Comparison of ENCODE assay signal across 10 mouse cellular contexts in the genomic region with DNA sequence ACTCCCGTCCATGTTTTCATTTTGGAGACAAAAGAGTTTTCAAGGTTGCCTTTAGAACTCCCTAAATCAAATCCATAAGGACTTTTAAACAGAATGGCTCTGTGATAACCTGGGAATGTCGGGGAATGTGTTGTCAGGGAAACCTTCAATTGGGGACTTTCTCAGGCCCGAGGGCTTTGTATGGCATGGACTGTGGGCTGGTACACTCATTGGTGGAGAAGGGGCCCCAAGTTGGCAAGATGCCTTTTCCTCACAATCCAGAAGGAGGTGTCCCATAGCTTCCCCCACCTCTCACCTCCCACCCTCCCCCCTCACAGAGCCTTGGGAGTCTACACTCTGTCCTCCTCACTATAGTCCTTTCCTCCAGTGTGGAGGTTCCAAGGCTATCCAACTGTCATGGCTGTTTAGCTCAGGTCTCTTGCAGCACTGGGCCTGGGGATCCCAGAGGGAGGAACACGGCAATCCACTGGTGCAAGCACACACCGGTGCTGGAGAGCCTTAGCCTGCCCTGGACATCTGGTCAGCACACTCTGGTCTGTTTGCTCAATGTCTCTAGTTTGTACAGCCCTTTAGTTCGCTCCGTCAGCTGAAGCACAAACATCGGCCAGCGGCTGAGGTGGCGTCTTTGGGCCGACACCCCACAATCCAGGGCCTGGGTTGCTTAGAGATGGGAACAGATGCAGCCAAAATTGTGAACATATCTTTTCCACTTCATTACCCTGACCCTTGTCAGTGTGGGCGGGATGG. TPM values are rescaled to one million over a fixed set of nuclear protein-coding genes. Genes with fewer than 3 reads are reported as not detected.
A peak's percentile ranks its signal among the peaks of the same experiment; 100 is the strongest.
DNase-seq lines count a peak whose midpoint lies in the region; ATAC-seq lines count a peak whose summit lies in the region.
"Had no signal": no experiment of that assay in that cellular context is flagged by ENCODE, and none has a peak within 500 bp of the region (broad histone marks: within the 10 kb centered on the region; RNA-seq: fewer than 3 reads in every experiment).

No protein-coding gene starts in this region.

- H3K36me3 ChIP-seq in forebrain, embryonic 13.5 days (ENCODE audit: poor library complexity, severe bottlenecking): peaks cover 5% of the 10 kb centered on the region; the same call in 1 of the 2 replicates
- H3K36me3 ChIP-seq in forebrain, embryonic 16.5 days (ENCODE audit: control insufficient read depth, insufficient read depth): no peaks in the 10 kb centered on the region; the same call in 1 of the 2 replicates
- H3K36me3 ChIP-seq in embryonic facial prominence, embryonic 10.5 days (replicated peaks): no peaks in the 10 kb centered on the region; the same call in 1 of the 2 replicates
- peaks cover 43% of the 10 kb centered on the region for H3K36me3 ChIP-seq in hindbrain, embryonic 14.5 days (replicated peaks; ENCODE audit: control insufficient read depth, insufficient read depth)
- peaks cover 63% of the 10 kb centered on the region for H3K36me3 ChIP-seq in macrophage (ENCODE audit: inconsistent target)

- no peak for DNase-seq in embryonic facial prominence, embryonic 10.5 days (ENCODE audit: low spot score)
- DNase-seq in hindbrain, embryonic 14.5 days (ENCODE audit: low spot score): no peak
- no peak for DNase-seq in MN1 (ENCODE audit: low spot score)
- DNase-seq in frontal cortex, adult 2 months (ENCODE audit: extremely low spot score in 1 of 2, low spot score in 1 of 2): no peak
- DNase-seq in thymus, postnatal 14 days: no peak
- DNase-seq: layer of hippocampus, postnatal 36 days; thymus, adult 18-20 months had no signal

- H3K4me3 ChIP-seq in forebrain, embryonic 13.5 days: no peak overlapping the region
- H3K4me3 ChIP-seq in forebrain, embryonic 16.5 days (replicated peaks; ENCODE audit: low read length): no peak overlapping the region
- H3K4me3 ChIP-seq in embryonic facial prominence, embryonic 10.5 days: no peak overlapping the region
- H3K4me3 ChIP-seq in hindbrain, embryonic 14.5 days (replicated peaks; ENCODE audit: low read length): no peak overlapping the region
- H3K4me3 ChIP-seq in macrophage (ENCODE audit: inconsistent target): no peak overlapping the region

- peak overlapping the region; percentile 35; the same call in 1 of the 2 replicates for H3K27ac ChIP-seq in forebrain, embryonic 13.5 days
- H3K27ac ChIP-seq in forebrain, embryonic 16.5 days (ENCODE audit: low read length): no peak overlapping the region
- H3K27ac ChIP-seq in embryonic facial prominence, embryonic 10.5 days (replicated peaks): peak overlapping the region; percentile 73
- H3K27ac ChIP-seq in hindbrain, embryonic 14.5 days: peak overlapping the region; percentile 45
- H3K27ac ChIP-seq in macrophage: peak overlapping the region; percentile 97

- no peaks in the 10 kb centered on the region for H3K9me3 ChIP-seq in forebrain, embryonic 13.5 days (replicated peaks)
- H3K9me3 ChIP-seq in forebrain, embryonic 16.5 days (ENCODE audit: control insufficient read depth, low read length): no peaks in the 10 kb centered on the region
- H3K9me3 ChIP-seq in embryonic facial prominence, embryonic 10.5 days: no peaks in the 10 kb centered on the region
- no peaks in the 10 kb centered on the region for H3K9me3 ChIP-seq in hindbrain, embryonic 14.5 days (ENCODE audit: control insufficient read depth, low read length)

- no peak overlapping the region for H3K9ac ChIP-seq in forebrain, embryonic 13.5 days
- H3K9ac ChIP-seq in forebrain, embryonic 16.5 days (replicated peaks; ENCODE audit: low read depth, low read length): no peak overlapping the region
- H3K9ac ChIP-seq in hindbrain, embryonic 14.5 days: no peak overlapping the region

- peak overlapping the region; percentile 1; the same call in 1 of the 2 replicates for H3K4me2 ChIP-seq in forebrain, embryonic 13.5 days
- no peak overlapping the region for H3K4me2 ChIP-seq in forebrain, embryonic 16.5 days (ENCODE audit: low read length)
- H3K4me2 ChIP-seq in hindbrain, embryonic 14.5 days (replicated peaks): no peak overlapping the region

- 52% methylated on average over 12 of the region's 12 CpGs for WGBS in forebrain, embryonic 13.5 days
- 44% methylated on average over 12 of the region's 12 CpGs for WGBS in forebrain, embryonic 16.5 days
- 66% methylated on average over 12 of the region's 12 CpGs for WGBS in embryonic facial prominence, embryonic 10.5 days
- 45% methylated on average over 12 of the region's 12 CpGs for WGBS in hindbrain, embryonic 14.5 days
- 86% methylated on average over 12 of the region's 12 CpGs for WGBS in macrophage (ENCODE audit: missing documents)

- H3K4me1 ChIP-seq in forebrain, embryonic 13.5 days: peaks cover 33% of the 10 kb centered on the region
- H3K4me1 ChIP-seq in forebrain, embryonic 16.5 days (replicated peaks; ENCODE audit: control insufficient read depth, insufficient read depth, low read length): peaks cover 19% of the 10 kb centered on the region
- peaks cover 52% of the 10 kb centered on the region for H3K4me1 ChIP-seq in embryonic facial prominence, embryonic 10.5 days
- peaks cover 27% of the 10 kb centered on the region; the same call in 1 of the 2 replicates for H3K4me1 ChIP-seq in hindbrain, embryonic 14.5 days (replicated peaks; ENCODE audit: control insufficient read depth, insufficient read depth, low read length)

- no peaks in the 10 kb centered on the region for H3K27me3 ChIP-seq in forebrain, embryonic 13.5 days
- no peaks in the 10 kb centered on the region for H3K27me3 ChIP-seq in forebrain, embryonic 16.5 days (replicated peaks; ENCODE audit: control insufficient read depth, insufficient read depth, low read length)
- no peaks in the 10 kb centered on the region for H3K27me3 ChIP-seq in embryonic facial prominence, embryonic 10.5 days (replicated peaks; ENCODE audit: low read depth, poor library complexity, severe bottlenecking)
- no peaks in the 10 kb centered on the region for H3K27me3 ChIP-seq in hindbrain, embryonic 14.5 days (ENCODE audit: control insufficient read depth, insufficient read depth, low read length)

- H3K79me2 ChIP-seq in macrophage (ENCODE audit: inconsistent target): peaks cover 92% of the 10 kb centered on the region

- ATAC-seq in forebrain, embryonic 13.5 days: no peak
- ATAC-seq in forebrain, embryonic 16.5 days: no peak
- peak; percentile 31; the same call in 1 of the 2 replicates for ATAC-seq in hindbrain, embryonic 14.5 days (ENCODE audit: low FRiP score)

RNA-seq across cellular contexts. Expression of a gene that starts 18.9 kb away (rescaled TPM):
- 11.3 and 11.7 TPM in 2 replicates for polyA plus RNA-seq in forebrain, embryonic 13.5 days (2015; fragmentation: Nextera tagmentation; extraction: Ambion mirVana)
- polyA plus RNA-seq in forebrain, embryonic 16.5 days (2015; fragmentation: Nextera tagmentation; extraction: Ambion mirVana): 12.5 and 16.4 TPM in 2 replicates
- polyA plus RNA-seq in embryonic facial prominence, embryonic 10.5 days (2016; fragmentation: Nextera tagmentation; extraction: Ambion mirVana): 5.1 and 5.6 TPM in 2 replicates
- polyA plus RNA-seq in hindbrain, embryonic 14.5 days (2014; fragmentation: Nextera tagmentation; extraction: Ambion mirVana): 13.8 and 15.2 TPM in 2 replicates
- total RNA-seq in macrophage (2018; cell fraction: chromatin; rRNA removed): 1,000 to 10,000 TPM in 1 of 26 experiments, 100 to 1,000 TPM in 23, 10 to 100 TPM in 2; 27.0 to 1,006 (median 669) TPM
- total RNA-seq in macrophage (2018; cell fraction: cytosol; rRNA removed): 100 to 1,000 TPM; 216 to 691 (median 376) TPM
- total RNA-seq in macrophage (2018; cell fraction: nucleus; rRNA removed): 1,000 to 10,000 TPM in 2 of 26 experiments, 100 to 1,000 TPM in 24; 102 to 1,167 (median 672) TPM
- 250 to 450 TPM (median 359 TPM) in 3 replicates for polyA plus RNA-seq in macrophage (2018)
- 26.7 and 26.9 TPM in 2 replicates for polyA plus RNA-seq in frontal cortex, adult 2 months (2012; rRNA removed)

RNA-seq across cellular contexts. Expression of a gene that starts 37.0 kb away (rescaled TPM):
- 3.3 TPM in 2 replicates for polyA plus RNA-seq in forebrain, embryonic 13.5 days (2015; fragmentation: Nextera tagmentation; extraction: Ambion mirVana)
- 3.6 and 4.2 TPM in 2 replicates for polyA plus RNA-seq in forebrain, embryonic 16.5 days (2015; fragmentation: Nextera tagmentation; extraction: Ambion mirVana)
- polyA plus RNA-seq in embryonic facial prominence, embryonic 10.5 days (2016; fragmentation: Nextera tagmentation; extraction: Ambion mirVana): 4.8 and 5.1 TPM in 2 replicates
- 3.5 and 4.2 TPM in 2 replicates for polyA plus RNA-seq in hindbrain, embryonic 14.5 days (2014; fragmentation: Nextera tagmentation; extraction: Ambion mirVana)
- total RNA-seq in macrophage (2018; cell fraction: chromatin; rRNA removed): 10 to 100 TPM; 12.1 to 48.5 (median 29.0) TPM
- 10 to 100 TPM in 24 of 26 experiments, 1 to 10 TPM in 2; 8.5 to 34.5 (median 14.6) TPM for total RNA-seq in macrophage (2018; cell fraction: cytosol; rRNA removed)
- 10 to 100 TPM; 17.7 to 87.3 (median 37.1) TPM for total RNA-seq in macrophage (2018; cell fraction: nucleus; rRNA removed)
- polyA plus RNA-seq in macrophage (2018): 8.6 to 19.0 TPM (median 16.2 TPM) in 3 replicates
- 3.3 and 4.1 TPM in 2 replicates for polyA plus RNA-seq in frontal cortex, adult 2 months (2012; rRNA removed)

RNA-seq across cellular contexts. Expression of a gene that starts 37.5 kb away (rescaled TPM):
- polyA plus RNA-seq in forebrain, embryonic 13.5 days (2015; fragmentation: Nextera tagmentation; extraction: Ambion mirVana): 70.0 and 70.8 TPM in 2 replicates
- polyA plus RNA-seq in forebrain, embryonic 16.5 days (2015; fragmentation: Nextera tagmentation; extraction: Ambion mirVana): 86.1 and 90.2 TPM in 2 replicates
- polyA plus RNA-seq in embryonic facial prominence, embryonic 10.5 days (2016; fragmentation: Nextera tagmentation; extraction: Ambion mirVana): 61.5 TPM in 2 replicates
- 136 and 159 TPM in 2 replicates for polyA plus RNA-seq in hindbrain, embryonic 14.5 days (2014; fragmentation: Nextera tagmentation; extraction: Ambion mirVana)
- total RNA-seq in macrophage (2018; cell fraction: chromatin; rRNA removed): 100 to 1,000 TPM in 25 of 26 experiments, 10 to 100 TPM in 1; 81.1 to 352 (median 282) TPM
- total RNA-seq in macrophage (2018; cell fraction: cytosol; rRNA removed): 100 to 1,000 TPM; 242 to 357 (median 310) TPM
- 100 to 1,000 TPM in 25 of 26 experiments, 10 to 100 TPM in 1; 98.7 to 332 (median 234) TPM for total RNA-seq in macrophage (2018; cell fraction: nucleus; rRNA removed)
- polyA plus RNA-seq in macrophage (2018): 282 to 582 TPM (median 340 TPM) in 3 replicates
- 221 and 251 TPM in 2 replicates for polyA plus RNA-seq in frontal cortex, adult 2 months (2012; rRNA removed)

RNA-seq across cellular contexts. Expression of a gene that starts 40.5 kb away (rescaled TPM):
- polyA plus RNA-seq in forebrain, embryonic 13.5 days (2015; fragmentation: Nextera tagmentation; extraction: Ambion mirVana): 0.40 and 0.47 TPM in 2 replicates
- polyA plus RNA-seq in forebrain, embryonic 16.5 days (2015; fragmentation: Nextera tagmentation; extraction: Ambion mirVana): 1.2 and 1.3 TPM in 2 replicates
- polyA plus RNA-seq in embryonic facial prominence, embryonic 10.5 days (2016; fragmentation: Nextera tagmentation; extraction: Ambion mirVana): 0.17 and 0.23 TPM in 2 replicates
- 2.8 and 3.1 TPM in 2 replicates for polyA plus RNA-seq in hindbrain, embryonic 14.5 days (2014; fragmentation: Nextera tagmentation; extraction: Ambion mirVana)
- 10 to 100 TPM in 15 of 26 experiments, 1 to 10 TPM in 11; 3.7 to 22.4 (median 10.8) TPM for total RNA-seq in macrophage (2018; cell fraction: chromatin; rRNA removed)
- total RNA-seq in macrophage (2018; cell fraction: cytosol; rRNA removed): 1 to 10 TPM; 4.2 to 7.6 (median 6.1) TPM
- 10 to 100 TPM in 9 of 26 experiments, 1 to 10 TPM in 17; 3.4 to 18.3 (median 7.3) TPM for total RNA-seq in macrophage (2018; cell fraction: nucleus; rRNA removed)
- polyA plus RNA-seq in macrophage (2018): 6.6 to 7.4 TPM (median 7.1 TPM) in 3 replicates
- 2.0 and 2.9 TPM in 2 replicates for polyA plus RNA-seq in frontal cortex, adult 2 months (2012; rRNA removed)
